In genomic region chr9:22690234-22690633, GRCm38 (mm10) we compare ENCODE assay signal across 18 mouse cellular contexts.
DNase-seq lines count a peak whose midpoint lies in the region; ATAC-seq lines count a peak whose summit lies in the region.
"Had no signal": no experiment of that assay in that cellular context is flagged by ENCODE, and none has a peak within 500 bp of the region (broad histone marks: within the 10 kb centered on the region; RNA-seq: fewer than 3 reads in every experiment).

No protein-coding gene starts in this region.

- H3K27me3 ChIP-seq in midbrain, embryonic 11.5 days (ENCODE audit: control insufficient read depth, insufficient read depth, low read length), result no peaks in the 10 kb centered on the region
- no peaks in the 10 kb centered on the region for H3K27me3 ChIP-seq in midbrain, embryonic 16.5 days (ENCODE audit: control insufficient read depth, insufficient read depth, low read depth, low read length)
- H3K27me3 ChIP-seq: heart, embryonic 12.5 days; Patski had no signal

- H3K27ac ChIP-seq in midbrain, embryonic 11.5 days (ENCODE audit: low read depth, low read length), result no peak overlapping the region
- H3K27ac ChIP-seq in midbrain, embryonic 16.5 days (ENCODE audit: low read length), result no peak overlapping the region

- 36% methylated on average over 7 of the region's 7 CpGs for WGBS in midbrain, embryonic 11.5 days
- 20% methylated on average over 7 of the region's 7 CpGs for WGBS in midbrain, embryonic 16.5 days

- ATAC-seq in midbrain, embryonic 11.5 days (ENCODE audit: low FRiP score), result peak; percentile 76
- ATAC-seq in midbrain, embryonic 16.5 days, result no peak
- ATAC-seq: forebrain, postnatal 0 days; lung, postnatal 0 days; Patski had no signal

- H3K4me2 ChIP-seq in midbrain, embryonic 11.5 days, result no peak overlapping the region
- no peak overlapping the region for H3K4me2 ChIP-seq in midbrain, embryonic 16.5 days (ENCODE audit: low read length)
- H3K4me2 ChIP-seq: heart, embryonic 12.5 days had no signal

- no peaks in the 10 kb centered on the region for H3K36me3 ChIP-seq in midbrain, embryonic 11.5 days (ENCODE audit: control insufficient read depth, insufficient read depth, low read length)
- H3K36me3 ChIP-seq in midbrain, embryonic 16.5 days (ENCODE audit: control insufficient read depth, insufficient read depth, low read length), result no peaks in the 10 kb centered on the region
- H3K36me3 ChIP-seq: heart, embryonic 12.5 days had no signal

- H3K4me3 ChIP-seq in midbrain, embryonic 11.5 days (ENCODE audit: low read depth, low read length), result no peak overlapping the region
- H3K4me3 ChIP-seq in midbrain, embryonic 16.5 days (ENCODE audit: low read depth, low read length), result no peak overlapping the region
- H3K4me3 ChIP-seq: heart, embryonic 12.5 days had no signal

- peaks cover 5% of the 10 kb centered on the region; the same call in 1 of the 2 replicates for H3K4me1 ChIP-seq in midbrain, embryonic 11.5 days (ENCODE audit: control insufficient read depth, insufficient read depth, low read length)
- H3K4me1 ChIP-seq in midbrain, embryonic 16.5 days (ENCODE audit: control insufficient read depth, insufficient read depth, low read length), result peaks cover 3% of the 10 kb centered on the region; the same call in 1 of the 2 replicates
- H3K4me1 ChIP-seq: heart, embryonic 12.5 days had no signal

- H3K9ac ChIP-seq in midbrain, embryonic 11.5 days (ENCODE audit: low read length), result no peak overlapping the region
- H3K9ac ChIP-seq in midbrain, embryonic 16.5 days (ENCODE audit: low read depth, low read length), result no peak overlapping the region
- H3K9ac ChIP-seq: forebrain, postnatal 0 days; heart, embryonic 12.5 days had no signal

- DNase-seq in midbrain, embryonic 11.5 days (ENCODE audit: low spot score, missing footprints), result no peak
- DNase-seq in embryo, embryonic 11 days, result peak; percentile 44
- DNase-seq in mesoderm, embryonic 11.5 days (ENCODE audit: low read depth, low spot score), result peak; percentile 52
- DNase-seq in retina, embryonic 14.5 days (ENCODE audit: low spot score), result peak; percentile 25
- DNase-seq in heart, adult 8-10 months (ENCODE audit: low spot score), result no peak
- no peak for DNase-seq in cerebellum, adult 11 months
- DNase-seq: adrenal gland, adult 8-10 months; cerebellum, postnatal 10 days; forebrain, postnatal 0 days; kidney, adult 8-10 months; kidney, postnatal 14 days; left cerebral cortex, postnatal 4 days; liver; thymus, postnatal 14 days had no signal

- no peaks in the 10 kb centered on the region for H3K9me3 ChIP-seq in midbrain, embryonic 11.5 days (ENCODE audit: control insufficient read depth, low read length)
- no peaks in the 10 kb centered on the region for H3K9me3 ChIP-seq in midbrain, embryonic 16.5 days (replicated peaks; ENCODE audit: control insufficient read depth, low read length, poor library complexity, severe bottlenecking)
- H3K9me3 ChIP-seq: heart, embryonic 12.5 days had no signal

Comparison
In these comparisons a context has a peak if more than half of its experiments do, and no peak if none do; other contexts are left out.
1. DNase-seq: peak in embryo, embryonic 11 days (single experiment), mesoderm, embryonic 11.5 days (single experiment) and retina, embryonic 14.5 days (single experiment); none in midbrain, embryonic 11.5 days (single experiment), heart, adult 8-10 months (single experiment) and cerebellum, adult 11 months (single experiment).